Mouse (Mus musculus) kidney, embryonic 16.5 days (tissue): ENCODE results near the gene Fmo3. TPM values are rescaled to one million over a fixed set of nuclear protein-coding genes. Genes with fewer than 3 reads are reported as not detected.
A peak's percentile ranks its signal among the peaks of the same experiment; 100 is the strongest.

Experiments used
- ATAC-seq: fragments of 200-750 bp; cut with Nextera tagmentation; 2 replicates; pipeline ENCODE4 v1.8.0; 2017; ENCODE audit warnings: moderate TSS enrichment; ENCODE audit not compliant: low FRiP score, low TSS enrichment
- H3K27ac ChIP-seq: fragments of 300-500 bp; sonication (generic); 2 replicates; pipeline ENCODE4 v1.5.1; 2014; ENCODE audit warnings: low read length
- H3K27me3 ChIP-seq: fragments of 300-500 bp; sonication (generic); 2 replicates; pipeline ENCODE4 v1.6.1; 2014; ENCODE audit warnings: low read length, control low read depth, mixed read lengths; ENCODE audit not compliant: insufficient read depth
- H3K36me3 ChIP-seq: fragments of 300-500 bp; sonication (generic); 2 replicates; pipeline ENCODE4 v1.6.1; 2014; ENCODE audit warnings: low read length, control low read depth, mixed read lengths; ENCODE audit not compliant: insufficient read depth
- H3K4me1 ChIP-seq: fragments of 300-500 bp; sonication (generic); 2 replicates; pipeline ENCODE4 v1.6.1; 2014; ENCODE audit warnings: low read length, control low read depth, mixed read lengths; ENCODE audit not compliant: insufficient read depth
- H3K4me2 ChIP-seq: fragments of 300-500 bp; sonication (generic); replicated peaks from 2 replicates; pipeline ENCODE4 v1.6.1; 2014; ENCODE audit warnings: low read depth, low read length
- H3K4me3 ChIP-seq: fragments of 300-500 bp; sonication (generic); 2 replicates; pipeline ENCODE4 v1.5.1; 2014; ENCODE audit warnings: mild to moderate bottlenecking, low read length
- H3K9ac ChIP-seq: fragments of 300-500 bp; sonication (generic); replicated peaks from 2 replicates; pipeline ENCODE4 v1.6.1; 2014; ENCODE audit warnings: low read length
- H3K9me3 ChIP-seq: fragments of 300-500 bp; sonication (generic); 2 replicates; pipeline ENCODE4 v1.6.1; 2016; ENCODE audit warnings: low read length, control low read depth
- WGBS: fragments of 180-500 bp; shearing (Covaris S2); extraction: QIAGEN DNeasy Blood & Tissue Kit; methylation state at CpG from one replicate; pipeline ENCODE4 v1.1.7; 2014; 5-methylcytosine and 5-hydroxymethylcytosine counted together
- polyA plus RNA-seq: library from polyadenylated mRNA; unstranded; fragments of >200 nt; fragmentation: Nextera tagmentation; extraction: Ambion mirVana; gene quantifications from 2 replicates; pipeline ENCODE4 v1.2.1, GENCODE M21; 2015

Fmo3 gene
- polyA plus RNA-seq, 1 experiment from 2014 or later = not detected

DNA sequence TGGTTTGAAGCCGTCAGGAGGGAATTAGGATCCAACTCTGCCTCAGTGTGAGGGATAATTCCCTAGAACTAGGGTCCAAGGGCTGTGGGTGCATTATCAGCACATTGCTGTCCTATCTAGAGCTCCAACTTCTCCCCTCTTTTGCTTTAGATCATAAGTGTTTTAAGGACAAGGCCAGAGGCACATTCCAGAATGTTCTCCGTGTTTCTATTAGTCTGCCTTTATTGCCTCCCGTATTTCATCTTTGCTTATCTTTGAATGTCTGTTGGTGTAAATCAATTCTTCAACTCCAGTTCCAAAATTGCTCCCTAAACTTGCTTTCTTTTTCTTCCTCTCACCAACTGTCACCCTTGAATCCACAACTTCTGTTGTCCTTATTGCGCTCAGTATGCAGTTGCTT lies 51.9 kb downstream of the Fmo3 start:
- ATAC-seq = 0 out of 2 replicates have a peak, but pooled peaks have one; percentile 42
- Histone ChIP-seq H3K4me3 (no peak overlapping the region), H3K36me3 (no peaks in the 10 kb centered on the region), H3K4me1 (no peaks in the 10 kb centered on the region), H3K9me3 (no peaks in the 10 kb centered on the region), H3K9ac (no peak overlapping the region), H3K4me2 (no peak overlapping the region), H3K27ac (peak overlapping the region; percentile 48; the same call in 1 of the 2 replicates), H3K27me3 (no peaks in the 10 kb centered on the region)
- 69% methylated on average over 4 of the region's 4 CpGs for WGBS

DNA sequence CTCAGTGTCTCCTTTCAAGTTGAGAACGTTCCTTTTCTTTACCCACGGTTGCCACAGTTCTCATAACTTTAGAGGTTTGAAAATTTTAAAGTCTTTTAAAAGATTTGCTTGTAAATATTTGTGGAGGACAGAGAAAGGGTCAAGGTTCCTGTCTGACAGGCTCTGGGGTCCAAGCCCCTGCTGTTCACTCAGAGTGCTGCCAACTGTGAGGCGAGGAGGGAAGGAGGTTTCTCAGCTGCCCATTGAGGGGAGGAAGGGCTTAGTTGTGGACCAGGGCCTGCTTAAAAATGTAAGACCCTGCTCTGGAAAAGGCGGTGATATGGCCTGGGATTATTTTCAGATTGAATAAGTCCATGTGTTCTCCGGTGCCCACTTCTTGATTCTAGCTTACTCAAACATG lies 52.4 kb downstream of the Fmo3 start:
- no peak for ATAC-seq
- Histone ChIP-seq H3K4me1 (no peaks in the 10 kb centered on the region), H3K9ac (no peak overlapping the region), H3K27ac (peak overlapping the region; percentile 48; the same call in 1 of the 2 replicates), H3K4me2 (no peak overlapping the region), H3K36me3 (no peaks in the 10 kb centered on the region), H3K4me3 (no peak overlapping the region), H3K27me3 (no peaks in the 10 kb centered on the region), H3K9me3 (no peaks in the 10 kb centered on the region)
- WGBS = 81% methylated on average over 5 of the region's 5 CpGs

DNA sequence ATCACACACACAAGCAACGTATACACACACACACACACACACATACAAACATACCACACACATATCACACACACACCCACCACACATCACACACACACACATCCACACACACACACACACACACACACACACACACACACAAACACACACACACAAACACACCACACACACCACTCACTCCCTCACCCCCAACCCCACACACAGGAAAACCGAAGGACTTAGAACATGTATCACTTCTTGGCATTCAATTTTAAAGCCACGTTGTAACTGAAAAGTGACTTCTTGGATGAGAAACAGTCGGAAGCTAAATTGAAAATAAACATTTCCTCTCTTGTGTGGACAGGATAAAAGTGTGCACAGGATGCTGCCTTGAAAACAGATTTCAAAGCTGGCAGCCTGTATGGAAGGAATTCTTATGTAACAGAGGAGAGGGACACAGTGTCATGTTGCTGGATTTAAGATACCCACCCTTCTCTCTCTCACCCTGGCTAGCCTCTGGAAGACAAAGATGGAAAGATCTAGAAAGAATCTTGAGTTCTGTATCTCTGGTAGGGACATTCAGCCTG lies 52.9 kb downstream of the Fmo3 start:
- Histone ChIP-seq H3K9ac (no peak overlapping the region), H3K27me3 (no peaks in the 10 kb centered on the region), H3K36me3 (no peaks in the 10 kb centered on the region), H3K9me3 (no peaks in the 10 kb centered on the region), H3K27ac (no peak overlapping the region), H3K4me1 (no peaks in the 10 kb centered on the region), H3K4me3 (no peak overlapping the region), H3K4me2 (no peak overlapping the region)
- ATAC-seq = no peak; the same call in 1 of the 2 replicates
- WGBS = 66% methylated on average over 4 of the region's 4 CpGs

DNA sequence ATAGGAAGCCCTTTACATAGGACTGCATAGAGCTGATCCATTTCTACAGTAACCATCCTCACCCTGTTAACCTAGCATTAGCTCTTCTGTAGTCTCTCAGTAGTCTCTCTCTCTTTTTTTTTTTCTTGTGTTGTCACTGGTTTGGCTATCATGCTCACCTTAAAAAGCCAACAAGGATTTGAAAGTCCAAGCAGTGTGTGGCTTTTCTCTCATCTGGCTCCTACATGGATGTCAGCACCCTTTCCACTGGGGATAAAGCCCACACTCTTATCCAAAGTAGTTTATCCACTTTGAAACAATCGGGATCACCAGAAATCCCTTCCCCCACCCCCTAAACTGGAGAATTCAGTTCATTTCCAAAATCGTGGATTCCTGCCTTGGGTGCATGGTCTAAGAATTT lies 53.7 kb downstream of the Fmo3 start:
- Histone ChIP-seq H3K27me3 (no peaks in the 10 kb centered on the region), H3K27ac (no peak overlapping the region), H3K4me2 (no peak overlapping the region), H3K4me3 (no peak overlapping the region), H3K4me1 (no peaks in the 10 kb centered on the region), H3K36me3 (no peaks in the 10 kb centered on the region), H3K9ac (no peak overlapping the region), H3K9me3 (no peaks in the 10 kb centered on the region)
- ATAC-seq = no peak
- 72% methylated on average over 2 of the region's 2 CpGs for WGBS

DNA sequence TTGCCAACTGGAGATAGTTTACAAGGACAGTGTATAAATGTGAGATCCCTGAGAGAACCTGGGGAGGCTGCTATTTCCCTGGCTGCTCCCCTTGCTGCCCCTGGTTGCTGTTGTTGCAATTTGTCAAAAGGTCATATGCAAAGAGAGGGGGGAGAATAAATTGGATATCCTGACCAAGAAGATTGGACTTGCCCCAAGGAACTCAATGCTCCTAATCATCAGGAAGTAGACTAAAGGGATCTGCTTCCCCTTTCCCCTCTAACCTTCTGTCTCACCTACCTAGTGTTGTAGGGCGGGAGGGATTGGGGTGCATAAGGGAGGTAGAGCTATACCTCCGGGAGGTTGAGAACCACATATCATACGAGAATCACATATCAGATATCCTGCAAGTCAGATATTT lies 55.2 kb downstream of the Fmo3 start:
- H3K4me3 ChIP-seq = no peak overlapping the region
- H3K4me1 ChIP-seq = no peaks in the 10 kb centered on the region
- no peak overlapping the region for H3K4me2 ChIP-seq
- ATAC-seq = no peak
- no peaks in the 10 kb centered on the region for H3K9me3 ChIP-seq
- no peak overlapping the region for H3K9ac ChIP-seq
- no peaks in the 10 kb centered on the region for H3K36me3 ChIP-seq
- H3K27me3 ChIP-seq = no peaks in the 10 kb centered on the region
- 81% methylated on average over 3 of the region's 3 CpGs for WGBS
- H3K27ac ChIP-seq = no peak overlapping the region

DNA sequence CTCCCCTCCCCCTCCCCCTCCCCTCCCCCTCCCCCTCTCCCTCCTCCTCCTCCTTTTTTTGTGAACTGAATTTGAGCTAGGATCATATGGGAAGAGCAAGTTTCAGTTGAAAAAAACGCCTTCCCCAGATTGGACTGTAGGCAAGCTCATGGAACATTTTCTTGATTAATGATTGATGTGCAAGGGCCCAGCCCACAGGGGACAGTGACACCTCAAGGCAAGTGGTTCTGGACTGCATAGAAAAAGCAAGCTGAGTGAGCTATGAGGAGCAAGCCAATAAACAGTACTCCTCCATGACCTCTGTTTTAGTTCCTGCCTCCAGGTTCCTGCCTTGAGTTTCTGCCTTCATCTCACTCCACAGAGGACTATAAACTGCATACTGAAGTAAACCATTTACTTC lies 59.2 kb downstream of the Fmo3 start:
- H3K4me1 ChIP-seq = no peaks in the 10 kb centered on the region
- no peaks in the 10 kb centered on the region for H3K9me3 ChIP-seq
- ATAC-seq = no peak
- H3K27me3 ChIP-seq = no peaks in the 10 kb centered on the region
- H3K4me2 ChIP-seq = no peak overlapping the region
- H3K9ac ChIP-seq = no peak overlapping the region
- 79% methylated on average over 1 of the region's 1 CpGs for WGBS
- no peak overlapping the region for H3K27ac ChIP-seq
- H3K36me3 ChIP-seq = no peaks in the 10 kb centered on the region
- no peak overlapping the region for H3K4me3 ChIP-seq

DNA sequence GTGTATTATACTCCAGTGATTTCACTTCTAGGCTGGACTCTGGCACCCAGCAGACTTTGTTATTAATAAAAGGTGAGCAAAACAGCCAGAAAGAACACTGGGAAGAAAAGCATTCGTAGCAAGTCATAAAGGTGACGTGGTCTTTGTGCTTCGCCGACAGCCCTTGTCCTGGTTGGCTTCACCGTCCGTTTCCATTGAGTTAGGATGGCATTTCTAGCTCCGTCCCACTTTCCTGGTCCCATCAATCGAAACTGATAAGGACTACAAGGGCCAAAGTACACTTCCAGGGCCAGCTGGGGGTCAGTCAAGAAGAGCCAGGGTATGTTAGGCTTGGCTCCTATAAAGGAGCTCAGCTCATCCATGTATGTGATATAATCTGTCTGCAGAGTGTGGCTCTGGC lies 67.7 kb downstream of the Fmo3 start:
- 66% methylated on average over 8 of the region's 8 CpGs for WGBS
- no peaks in the 10 kb centered on the region for H3K36me3 ChIP-seq
- no peak for ATAC-seq

DNA sequence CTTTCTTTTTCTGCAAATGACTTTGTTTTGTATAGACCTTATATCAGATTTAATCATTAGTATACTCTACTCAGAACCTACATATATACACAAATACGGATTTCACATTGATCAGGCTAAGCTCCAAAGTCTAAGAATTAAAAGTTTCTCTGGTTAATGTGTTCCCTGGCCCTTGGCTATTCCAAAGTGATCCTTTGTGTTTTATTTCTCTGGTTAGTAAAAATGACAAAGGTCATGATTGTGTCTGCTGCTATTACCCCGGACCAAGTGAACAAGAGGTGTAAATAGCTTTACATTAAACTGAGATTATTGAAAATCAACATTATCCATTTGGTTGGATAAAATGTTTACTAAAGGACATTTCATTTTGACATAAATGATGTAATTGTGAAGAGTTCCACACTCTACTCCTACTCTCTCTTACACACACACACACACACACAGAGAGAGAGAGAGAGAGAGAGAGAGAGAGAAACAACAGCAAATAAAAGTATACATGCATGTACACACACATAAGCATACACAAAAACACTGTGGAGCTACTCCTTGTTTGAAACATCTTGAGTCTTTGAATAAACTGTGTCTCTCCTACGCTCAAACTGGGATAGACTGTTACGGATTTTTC lies 69.3 kb downstream of the Fmo3 start:
- Histone ChIP-seq H3K9me3 (no peaks in the 10 kb centered on the region), H3K4me1 (no peaks in the 10 kb centered on the region), H3K27me3 (no peaks in the 10 kb centered on the region), H3K4me3 (no peak overlapping the region), H3K4me2 (no peak overlapping the region), H3K9ac (no peak overlapping the region), H3K27ac (no peak overlapping the region), H3K36me3 (no peaks in the 10 kb centered on the region)
- no peak for ATAC-seq
- WGBS = 83% methylated on average over 4 of the region's 4 CpGs

More for the DNA sequence above, 67.7 kb downstream of the Fmo3 start:
- Histone ChIP-seq H3K27ac (no peak overlapping the region), H3K9ac (no peak overlapping the region), H3K27me3 (no peaks in the 10 kb centered on the region), H3K4me2 (no peak overlapping the region), H3K4me3 (no peak overlapping the region), H3K4me1 (no peaks in the 10 kb centered on the region), H3K9me3 (no peaks in the 10 kb centered on the region)

DNA sequence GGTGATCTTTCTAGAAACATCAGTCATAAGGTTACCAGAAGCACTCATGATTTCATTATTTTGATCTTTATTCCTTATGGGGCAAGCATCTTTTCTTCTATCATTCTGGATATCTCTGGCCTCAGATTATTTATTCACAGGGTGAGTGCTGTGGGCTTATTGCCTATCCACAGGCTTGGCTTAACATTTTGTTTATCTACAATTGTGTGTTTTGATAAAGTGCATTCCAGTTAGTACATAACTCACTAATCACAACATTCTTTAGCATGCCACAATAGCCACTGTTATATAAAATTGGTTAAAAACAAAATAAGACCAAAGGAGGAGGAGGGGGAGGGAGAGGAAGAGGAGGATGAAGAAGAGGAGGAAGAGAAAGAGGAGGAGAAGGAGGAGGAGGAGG lies 72.2 kb downstream of the Fmo3 start:
- Histone ChIP-seq H3K4me3 (no peak overlapping the region), H3K9ac (no peak overlapping the region), H3K36me3 (no peaks in the 10 kb centered on the region), H3K9me3 (no peaks in the 10 kb centered on the region), H3K27me3 (no peaks in the 10 kb centered on the region), H3K4me2 (no peak overlapping the region), H3K27ac (no peak overlapping the region), H3K4me1 (no peaks in the 10 kb centered on the region)
- no peak for ATAC-seq
